Mouse (Mus musculus): Measurements from ENCODE around the gene Zfp78. TPM values are rescaled to one million over a fixed set of nuclear protein-coding genes. Genes with fewer than 3 reads are reported as not detected.

The Zfp78 gene
- polyA plus RNA-seq, 1 experiment = not detected

- Histone ChIP-seq H3K9me3 (no peaks in the 10 kb centered on the region), H3K27me3 (replicated peaks) (no peaks in the 10 kb centered on the region), H3K4me1 (peaks cover 24% of the 10 kb centered on the region), H3K36me3 (replicated peaks; ENCODE audit: low read length) (peaks cover 2% of the 10 kb centered on the region), H3K4me3 (replicated peaks) (peak overlapping the region; percentile 95)
- TF ChIP-seq GATA1 (IDR thresholded peaks at IDR 0.05; ENCODE audit: borderline replicate concordance, low read length) = no peak
- TF ChIP-seq FLI1 (IDR thresholded peaks at IDR 0.05; ENCODE audit: low read length) = no peak
Observed at GRCm38 (mm10) chr7:6384011-6384410, 20.9 kb downstream of the Zfp78 start.

GRCm38 (mm10) chr7:6386995-6387394 lies 23.9 kb downstream of the Zfp78 start:
- TF ChIP-seq FLI1 (IDR thresholded peaks at IDR 0.05; ENCODE audit: low read length) = no peak
- TF ChIP-seq GATA1 (IDR thresholded peaks at IDR 0.05; ENCODE audit: borderline replicate concordance, low read length) = no peak
- Histone ChIP-seq H3K36me3 (replicated peaks; ENCODE audit: low read length) (peaks cover 27% of the 10 kb centered on the region), H3K4me3 (replicated peaks) (no peak overlapping the region), H3K27me3 (replicated peaks) (no peaks in the 10 kb centered on the region), H3K9me3 (no peaks in the 10 kb centered on the region), H3K4me1 (peaks cover 23% of the 10 kb centered on the region)

DNA sequence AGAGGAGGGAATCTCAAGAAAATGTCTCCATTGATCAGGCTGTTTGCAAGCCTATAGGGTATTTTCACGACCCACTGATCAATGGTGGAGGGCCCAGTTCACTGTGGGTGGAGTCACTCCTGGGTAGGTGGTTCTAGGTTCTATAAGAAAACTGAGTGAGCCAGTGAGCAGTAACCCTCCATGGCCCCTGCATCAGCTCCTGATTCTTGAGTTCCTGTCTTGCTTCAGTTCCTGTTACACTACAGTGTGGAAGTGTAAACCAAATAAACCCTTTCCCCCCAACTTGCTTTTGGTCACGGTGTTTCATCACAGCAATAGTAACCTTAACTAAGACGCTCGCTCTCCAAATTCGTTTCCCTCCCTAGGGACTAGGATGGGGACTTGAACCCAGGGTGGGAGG lies 25.9 kb downstream of the Zfp78 start:
- Histone ChIP-seq H3K27me3 (replicated peaks) (no peaks in the 10 kb centered on the region), H3K9me3 (peaks cover 7% of the 10 kb centered on the region)
- no peak for TF ChIP-seq FLI1 (IDR thresholded peaks at IDR 0.05; ENCODE audit: low read length)
- no peak for TF ChIP-seq GATA1 (IDR thresholded peaks at IDR 0.05; ENCODE audit: borderline replicate concordance, low read length)

GRCm38 (mm10) chr7:6389449-6389848 lies 26.4 kb downstream of the Zfp78 start:
- no peaks in the 10 kb centered on the region for H3K27me3 ChIP-seq (replicated peaks)
- peaks cover 12% of the 10 kb centered on the region for H3K9me3 ChIP-seq
- no peak overlapping the region for H3K4me3 ChIP-seq (replicated peaks)
- no peaks in the 10 kb centered on the region for H3K4me1 ChIP-seq
- peaks cover 40% of the 10 kb centered on the region for H3K36me3 ChIP-seq (replicated peaks; ENCODE audit: low read length)
- no peak for TF ChIP-seq FLI1 (IDR thresholded peaks at IDR 0.05; ENCODE audit: low read length)
- TF ChIP-seq GATA1 (IDR thresholded peaks at IDR 0.05; ENCODE audit: borderline replicate concordance, low read length) = no peak

More for the DNA sequence above, 25.9 kb downstream of the Zfp78 start:
- Histone ChIP-seq H3K4me3 (replicated peaks) (no peak overlapping the region), H3K36me3 (replicated peaks; ENCODE audit: low read length) (peaks cover 40% of the 10 kb centered on the region), H3K4me1 (peaks cover 3% of the 10 kb centered on the region)

GRCm38 (mm10) chr7:6397996-6398975 lies 35.2 kb downstream of the Zfp78 start, which contains the start of gene Smim17:
Gene Smim17, plus strand, starts transcription at chr7:6398715.
- H3K36me3 ChIP-seq (replicated peaks; ENCODE audit: low read length) = peaks cover 6% of the 10 kb centered on the region
- H3K4me1 ChIP-seq = peaks cover 9% of the 10 kb centered on the region
- no peaks in the 10 kb centered on the region for H3K27me3 ChIP-seq (replicated peaks)
- H3K9me3 ChIP-seq = peaks cover 14% of the 10 kb centered on the region
- H3K4me3 ChIP-seq (replicated peaks) = peak within 1 kb of the TSS; percentile 93
- TF ChIP-seq FLI1 (IDR thresholded peaks at IDR 0.05; ENCODE audit: low read length) (no peak), GATA1 (IDR thresholded peaks at IDR 0.05; ENCODE audit: borderline replicate concordance, low read length) (no peak)

DNA sequence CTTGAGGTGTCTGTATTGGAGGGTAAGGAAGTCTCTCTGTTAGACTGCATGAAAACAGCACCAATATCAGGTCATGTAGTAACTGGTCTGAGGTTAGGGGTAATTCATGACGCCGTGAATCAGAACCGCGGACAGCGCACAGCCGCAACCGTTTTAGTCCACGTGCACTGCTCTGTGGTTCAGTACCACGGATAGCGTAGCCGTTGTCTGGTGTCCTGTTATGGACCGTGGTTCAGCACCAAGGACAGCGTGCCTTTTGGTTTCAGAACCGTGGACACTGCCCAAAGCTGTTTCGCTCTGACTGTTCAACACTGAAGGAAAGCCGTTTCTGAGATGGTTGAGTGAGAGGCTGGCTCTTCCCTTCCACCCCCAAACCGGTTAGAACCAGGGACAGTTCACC lies 47.0 kb downstream of the Zfp78 start, which contains the start of gene Gm20715:
TSS of gene Gm20715 (plus strand) at position 235 of the 400 bp plus-strand sequence.
- H3K36me3 ChIP-seq (replicated peaks; ENCODE audit: low read length) = no peaks in the 10 kb centered on the region
- TF ChIP-seq FLI1 (IDR thresholded peaks at IDR 0.05; ENCODE audit: low read length) (no peak), GATA1 (IDR thresholded peaks at IDR 0.05; ENCODE audit: borderline replicate concordance, low read length) (no peak)
- H3K27me3 ChIP-seq (replicated peaks) = peaks cover under 1% of the 10 kb centered on the region
- peak within 1 kb of the TSS; percentile 53 for H3K4me3 ChIP-seq (replicated peaks)
- peaks cover 4% of the 10 kb centered on the region for H3K4me1 ChIP-seq
- peaks cover 6% of the 10 kb centered on the region; the same call in 1 of the 2 replicates for H3K9me3 ChIP-seq

- Histone ChIP-seq H3K36me3 (replicated peaks; ENCODE audit: low read length) (no peaks in the 10 kb centered on the region), H3K4me3 (replicated peaks) (no peak overlapping the region), H3K27me3 (replicated peaks) (peaks cover 7% of the 10 kb centered on the region), H3K4me1 (peaks cover 4% of the 10 kb centered on the region), H3K9me3 (peaks cover 6% of the 10 kb centered on the region; the same call in 1 of the 2 replicates)
- TF ChIP-seq FLI1 (IDR thresholded peaks at IDR 0.05; ENCODE audit: low read length) = no peak
- no peak for TF ChIP-seq GATA1 (IDR thresholded peaks at IDR 0.05; ENCODE audit: borderline replicate concordance, low read length)
Observed at GRCm38 (mm10) chr7:6414626-6415441, 51.8 kb downstream of the Zfp78 start.

- TF ChIP-seq GATA1 (IDR thresholded peaks at IDR 0.05; ENCODE audit: borderline replicate concordance, low read length) = no peak
- TF ChIP-seq FLI1 (IDR thresholded peaks at IDR 0.05; ENCODE audit: low read length) = no peak
- H3K36me3 ChIP-seq (replicated peaks; ENCODE audit: low read length) = no peaks in the 10 kb centered on the region
- H3K9me3 ChIP-seq = peaks cover 6% of the 10 kb centered on the region; the same call in 1 of the 2 replicates
- peaks cover 7% of the 10 kb centered on the region for H3K27me3 ChIP-seq (replicated peaks)
- H3K4me3 ChIP-seq (replicated peaks) = no peak overlapping the region
- H3K4me1 ChIP-seq = no peaks in the 10 kb centered on the region; the same call in 1 of the 2 replicates
Observed at GRCm38 (mm10) chr7:6415442-6415787, 52.3 kb downstream of the Zfp78 start.

GRCm38 (mm10) chr7:6419894-6420293 lies 56.8 kb downstream of the Zfp78 start:
- peaks cover 9% of the 10 kb centered on the region; the same call in 1 of the 2 replicates for H3K9me3 ChIP-seq
- H3K27me3 ChIP-seq (replicated peaks) = peaks cover 7% of the 10 kb centered on the region
- no peak overlapping the region for H3K4me3 ChIP-seq (replicated peaks)
- no peaks in the 10 kb centered on the region for H3K36me3 ChIP-seq (replicated peaks; ENCODE audit: low read length)
- no peaks in the 10 kb centered on the region for H3K4me1 ChIP-seq
- no peak for TF ChIP-seq GATA1 (IDR thresholded peaks at IDR 0.05; ENCODE audit: borderline replicate concordance, low read length)
- TF ChIP-seq FLI1 (IDR thresholded peaks at IDR 0.05; ENCODE audit: low read length) = no peak

Measured in megakaryocyte, embryonic 14.5 days (primary cell).